Mouse (Mus musculus): ENCODE data around the gene Nipal1.

Gene Nipal1

GRCm38 (mm10) chr5:72647418-72647907 is at the start of gene Nipal1:
Gene Nipal1 (plus strand): TSS chr5:72647795.
- DNase-seq (ENCODE audit: inconsistent age in 2 of 2, low spot score in 1 of 2), result peak; percentile 59 to 82

- DNase-seq (ENCODE audit: inconsistent age in 2 of 2, low spot score in 1 of 2), result peak; percentile 63 to 87
Measured at GRCm38 (mm10) chr5:72601006-72601405, 46.6 kb upstream of the Nipal1 start.

- no peak for DNase-seq (ENCODE audit: inconsistent age in 2 of 2, low spot score in 1 of 2)
Measured at GRCm38 (mm10) chr5:72603138-72603537, 44.5 kb upstream of the Nipal1 start.

- peak; percentile 39 to 48 for DNase-seq (ENCODE audit: inconsistent age in 2 of 2, low spot score in 1 of 2)
Measured at GRCm38 (mm10) chr5:72617413-72617812, 30.2 kb upstream of the Nipal1 start.

- DNase-seq (ENCODE audit: inconsistent age in 2 of 2, low spot score in 1 of 2), result no peak
Measured at GRCm38 (mm10) chr5:72621022-72621421, 26.6 kb upstream of the Nipal1 start.

GRCm38 (mm10) chr5:72630026-72630425 is 17.6 kb upstream of the Nipal1 start:
- peak; percentile 80 to 82 for DNase-seq (ENCODE audit: inconsistent age in 2 of 2, low spot score in 1 of 2)

GRCm38 (mm10) chr5:72634791-72635271 is 12.8 kb upstream of the Nipal1 start:
- no peak for DNase-seq (ENCODE audit: inconsistent age in 2 of 2, low spot score in 1 of 2)

GRCm38 (mm10) chr5:72636122-72636521 is 11.5 kb upstream of the Nipal1 start:
- DNase-seq (ENCODE audit: inconsistent age in 2 of 2, low spot score in 1 of 2), result no peak

- DNase-seq (ENCODE audit: inconsistent age in 2 of 2, low spot score in 1 of 2), result no peak
Measured at GRCm38 (mm10) chr5:72636576-72636975, 11.0 kb upstream of the Nipal1 start.

- no peak for DNase-seq (ENCODE audit: inconsistent age in 2 of 2, low spot score in 1 of 2)
Measured at GRCm38 (mm10) chr5:72640072-72640471, 7.5 kb upstream of the Nipal1 start.

- no peak for DNase-seq (ENCODE audit: inconsistent age in 2 of 2, low spot score in 1 of 2)
Measured at GRCm38 (mm10) chr5:72643655-72644054, 3.9 kb upstream of the Nipal1 start.

- DNase-seq (ENCODE audit: inconsistent age in 2 of 2, low spot score in 1 of 2), result no peak
Measured at GRCm38 (mm10) chr5:72644175-72644574, 3.4 kb upstream of the Nipal1 start, which contains the start of gene Cnga1. Gene Cnga1 (minus strand): TSS chr5:72644275.

GRCm38 (mm10) chr5:72646131-72646530 is 1.5 kb upstream of the Nipal1 start:
- DNase-seq (ENCODE audit: inconsistent age in 2 of 2, low spot score in 1 of 2), result no peak

GRCm38 (mm10) chr5:72646996-72647395 is 599 bp upstream of the Nipal1 start:
- DNase-seq (ENCODE audit: inconsistent age in 2 of 2, low spot score in 1 of 2), result no peak

- DNase-seq (ENCODE audit: inconsistent age in 2 of 2, low spot score in 1 of 2), result no peak
Measured at GRCm38 (mm10) chr5:72647958-72648595, 482 bp downstream of the Nipal1 start.

- peak; percentile 15 to 73 for DNase-seq (ENCODE audit: inconsistent age in 2 of 2, low spot score in 1 of 2)
Measured at GRCm38 (mm10) chr5:72648987-72649735, 1.6 kb downstream of the Nipal1 start.

GRCm38 (mm10) chr5:72653068-72653674 is 5.6 kb downstream of the Nipal1 start:
- no peak for DNase-seq (ENCODE audit: inconsistent age in 2 of 2, low spot score in 1 of 2)

GRCm38 (mm10) chr5:72656270-72656791 is 8.7 kb downstream of the Nipal1 start:
- no peak for DNase-seq (ENCODE audit: inconsistent age in 2 of 2, low spot score in 1 of 2)

- no peak for DNase-seq (ENCODE audit: inconsistent age in 2 of 2, low spot score in 1 of 2)
Measured at GRCm38 (mm10) chr5:72658375-72658774, 10.8 kb downstream of the Nipal1 start.

- no peak for DNase-seq (ENCODE audit: inconsistent age in 2 of 2, low spot score in 1 of 2)
Measured at GRCm38 (mm10) chr5:72661051-72661781, 13.6 kb downstream of the Nipal1 start.

- no peak for DNase-seq (ENCODE audit: inconsistent age in 2 of 2, low spot score in 1 of 2)
Measured at GRCm38 (mm10) chr5:72664126-72664525, 16.5 kb downstream of the Nipal1 start.
